Mouse (Mus musculus) hindbrain, embryonic 10.5 days (tissue): Measurements from ENCODE around the gene Osbpl10. TPM values are rescaled to one million over a fixed set of nuclear protein-coding genes. Genes with fewer than 3 reads are reported as not detected.
A peak's percentile ranks its signal among the peaks of the same experiment; 100 is the strongest.

Source experiments
- DNase-seq: peaks from one replicate; pipeline ENCODE4 v3.0.0-alpha.2; 2017; ENCODE audit warnings: low spot score
- H3K27ac ChIP-seq: fragments of 300-500 bp; sonication (generic); 2 replicates; pipeline ENCODE4 v1.5.1; 2016; ENCODE audit warnings: mild to moderate bottlenecking, moderate library complexity
- H3K27me3 ChIP-seq: fragments of 300-500 bp; sonication (generic); 2 replicates; pipeline ENCODE4 v1.6.1; 2016; ENCODE audit warnings: mild to moderate bottlenecking; ENCODE audit not compliant: poor library complexity, insufficient read depth, severe bottlenecking
- H3K36me3 ChIP-seq: fragments of 300-500 bp; sonication (generic); 2 replicates; pipeline ENCODE4 v1.6.1; 2016; ENCODE audit warnings: mild to moderate bottlenecking, moderate library complexity
- H3K4me1 ChIP-seq: fragments of 300-500 bp; sonication (generic); replicated peaks from 2 replicates; pipeline ENCODE4 v1.6.1; 2016; ENCODE audit warnings: mild to moderate bottlenecking
- H3K4me3 ChIP-seq: fragments of 300-500 bp; sonication (generic); 2 replicates; pipeline ENCODE4 v1.5.1; 2016; ENCODE audit warnings: mild to moderate bottlenecking, moderate library complexity
- H3K9me3 ChIP-seq: fragments of 300-500 bp; sonication (generic); 2 replicates; pipeline ENCODE4 v1.6.1; 2016; ENCODE audit warnings: mild to moderate bottlenecking, moderate library complexity
- WGBS: fragments of 180-500 bp; shearing (Covaris S2); methylation state at CpG from one replicate; pipeline ENCODE4 v1.1.7; 2016; 5-methylcytosine and 5-hydroxymethylcytosine counted together
- polyA plus RNA-seq: library from polyadenylated mRNA; unstranded; fragments of >200 nt; fragmentation: Nextera tagmentation; extraction: Ambion mirVana; gene quantifications from 2 replicates; pipeline ENCODE4 v1.2.1, GENCODE M21; 2016

Gene Osbpl10
- polyA plus RNA-seq, 1 experiment from 2014 or later = 1.6 TPM

- H3K4me3 ChIP-seq = no peak overlapping the region
- no peaks in the 10 kb centered on the region for H3K9me3 ChIP-seq
- H3K27me3 ChIP-seq = 0 out of 2 replicates have a peak, but pooled peaks cover 3% of the 10 kb centered on the region
- DNase-seq = peak; percentile 56
- H3K36me3 ChIP-seq = no peaks in the 10 kb centered on the region
- peaks cover 31% of the 10 kb centered on the region for H3K4me1 ChIP-seq
- 0 out of 2 replicates have a peak overlapping the region, but pooled peaks have one; percentile 50 for H3K27ac ChIP-seq
- 36% methylated on average over 10 of the region's 10 CpGs for WGBS
Observed at GRCm38 (mm10) chr9:115127342-115127741, 149.0 kb downstream of the Osbpl10 start.

GRCm38 (mm10) chr9:115133926-115134325, 155.6 kb downstream of the Osbpl10 start:
- H3K4me1 ChIP-seq = peaks cover 11% of the 10 kb centered on the region; the same call in 1 of the 2 replicates
- no peaks in the 10 kb centered on the region for H3K9me3 ChIP-seq
- no peaks in the 10 kb centered on the region for H3K36me3 ChIP-seq
- H3K4me3 ChIP-seq = no peak overlapping the region
- 73% methylated on average over 2 of the region's 2 CpGs for WGBS
- H3K27me3 ChIP-seq = 0 out of 2 replicates have a peak, but pooled peaks cover 3% of the 10 kb centered on the region
- DNase-seq = no peak
- H3K27ac ChIP-seq = no peak overlapping the region

- Histone ChIP-seq H3K27ac (no peak overlapping the region), H3K4me3 (no peak overlapping the region), H3K4me1 (peaks cover 8% of the 10 kb centered on the region; the same call in 1 of the 2 replicates), H3K36me3 (no peaks in the 10 kb centered on the region), H3K27me3 (no peaks in the 10 kb centered on the region), H3K9me3 (no peaks in the 10 kb centered on the region)
- no peak for DNase-seq
- 56% methylated on average over 4 of the region's 4 CpGs for WGBS
Observed at GRCm38 (mm10) chr9:115134736-115135135, 156.4 kb downstream of the Osbpl10 start.

GRCm38 (mm10) chr9:115135352-115135751, 157.0 kb downstream of the Osbpl10 start:
- DNase-seq = no peak
- Histone ChIP-seq H3K4me1 (peaks cover 8% of the 10 kb centered on the region; the same call in 1 of the 2 replicates), H3K4me3 (no peak overlapping the region), H3K27ac (no peak overlapping the region), H3K27me3 (no peaks in the 10 kb centered on the region), H3K36me3 (no peaks in the 10 kb centered on the region), H3K9me3 (no peaks in the 10 kb centered on the region)
- WGBS = 81% methylated on average over 8 of the region's 8 CpGs

- Histone ChIP-seq H3K27me3 (no peaks in the 10 kb centered on the region), H3K4me3 (no peak overlapping the region), H3K36me3 (no peaks in the 10 kb centered on the region), H3K9me3 (no peaks in the 10 kb centered on the region), H3K4me1 (peaks cover 8% of the 10 kb centered on the region; the same call in 1 of the 2 replicates), H3K27ac (no peak overlapping the region)
- DNase-seq = no peak
- WGBS = 83% methylated on average over 3 of the region's 3 CpGs
Observed at GRCm38 (mm10) chr9:115137858-115138257, 159.5 kb downstream of the Osbpl10 start.

GRCm38 (mm10) chr9:115139597-115140332, 161.4 kb downstream of the Osbpl10 start:
- no peak for DNase-seq
- Histone ChIP-seq H3K9me3 (no peaks in the 10 kb centered on the region), H3K27me3 (no peaks in the 10 kb centered on the region), H3K36me3 (no peaks in the 10 kb centered on the region), H3K4me3 (no peak overlapping the region), H3K27ac (no peak overlapping the region), H3K4me1 (peaks cover 4% of the 10 kb centered on the region; the same call in 1 of the 2 replicates)
- 83% methylated on average over 14 of the region's 14 CpGs for WGBS

- DNase-seq = no peak
- Histone ChIP-seq H3K4me1 (peaks cover 5% of the 10 kb centered on the region), H3K27ac (no peak overlapping the region), H3K4me3 (no peak overlapping the region), H3K9me3 (peaks cover 7% of the 10 kb centered on the region; the same call in 1 of the 2 replicates), H3K27me3 (no peaks in the 10 kb centered on the region), H3K36me3 (peaks cover 6% of the 10 kb centered on the region; the same call in 1 of the 2 replicates)
- WGBS = 93% methylated on average over 5 of the region's 5 CpGs
Observed at GRCm38 (mm10) chr9:115147141-115147540, 168.8 kb downstream of the Osbpl10 start.

GRCm38 (mm10) chr9:115147586-115148355, 169.4 kb downstream of the Osbpl10 start:
- Histone ChIP-seq H3K27me3 (no peaks in the 10 kb centered on the region), H3K27ac (no peak overlapping the region), H3K4me3 (no peak overlapping the region), H3K36me3 (peaks cover 9% of the 10 kb centered on the region; the same call in 1 of the 2 replicates), H3K4me1 (peaks cover 5% of the 10 kb centered on the region), H3K9me3 (peaks cover 13% of the 10 kb centered on the region; the same call in 1 of the 2 replicates)
- no peak for DNase-seq
- WGBS = 75% methylated on average over 13 of the region's 13 CpGs

- no peak overlapping the region for H3K4me3 ChIP-seq
- no peak for DNase-seq
- no peaks in the 10 kb centered on the region for H3K27me3 ChIP-seq
- H3K27ac ChIP-seq = no peak overlapping the region
- H3K36me3 ChIP-seq = peaks cover 9% of the 10 kb centered on the region; the same call in 1 of the 2 replicates
- H3K9me3 ChIP-seq = peaks cover 16% of the 10 kb centered on the region; the same call in 1 of the 2 replicates
- peaks cover 5% of the 10 kb centered on the region for H3K4me1 ChIP-seq
- WGBS = 89% methylated on average over 18 of the region's 18 CpGs
Observed at GRCm38 (mm10) chr9:115149011-115149756, 170.8 kb downstream of the Osbpl10 start.

GRCm38 (mm10) chr9:115161591-115161990, 183.2 kb downstream of the Osbpl10 start:
- H3K27ac ChIP-seq = no peak overlapping the region
- 0 out of 2 replicates have a peak, but pooled peaks cover 13% of the 10 kb centered on the region for H3K4me1 ChIP-seq
- H3K27me3 ChIP-seq = no peaks in the 10 kb centered on the region
- 66% methylated on average over 5 of the region's 5 CpGs for WGBS
- no peaks in the 10 kb centered on the region for H3K36me3 ChIP-seq
- H3K9me3 ChIP-seq = no peaks in the 10 kb centered on the region
- DNase-seq = no peak
- no peak overlapping the region for H3K4me3 ChIP-seq

GRCm38 (mm10) chr9:115163031-115163430, 184.7 kb downstream of the Osbpl10 start:
- H3K27ac ChIP-seq = no peak overlapping the region
- DNase-seq = peak; percentile 62
- no peak overlapping the region for H3K4me3 ChIP-seq
- H3K4me1 ChIP-seq = 0 out of 2 replicates have a peak, but pooled peaks cover 17% of the 10 kb centered on the region
- no peaks in the 10 kb centered on the region for H3K27me3 ChIP-seq
- WGBS = 63% methylated on average over 5 of the region's 5 CpGs
- H3K9me3 ChIP-seq = no peaks in the 10 kb centered on the region
- no peaks in the 10 kb centered on the region for H3K36me3 ChIP-seq

- H3K36me3 ChIP-seq = no peaks in the 10 kb centered on the region
- no peaks in the 10 kb centered on the region for H3K9me3 ChIP-seq
- H3K4me1 ChIP-seq = 0 out of 2 replicates have a peak, but pooled peaks cover 17% of the 10 kb centered on the region
- WGBS = 88% methylated on average over 8 of the region's 8 CpGs
- H3K27me3 ChIP-seq = no peaks in the 10 kb centered on the region
- H3K4me3 ChIP-seq = no peak overlapping the region
- DNase-seq = no peak
- no peak overlapping the region for H3K27ac ChIP-seq
Observed at GRCm38 (mm10) chr9:115163693-115164092, 185.3 kb downstream of the Osbpl10 start.
